Mouse (Mus musculus): ENCODE results near the gene Atrnl1. TPM values are rescaled to one million over a fixed set of nuclear protein-coding genes. Genes with fewer than 3 reads are reported as not detected.

The Atrnl1 gene
- polyA plus RNA-seq, 1 experiment from 2014 or later, result 5.5 TPM

- Histone ChIP-seq H3K4me2 (ENCODE audit: low read depth, low read length) (no peak overlapping the region), H3K27ac (ENCODE audit: low read length) (no peak overlapping the region), H3K27me3 (ENCODE audit: control insufficient read depth, insufficient read depth, low read length) (no peaks in the 10 kb centered on the region), H3K4me1 (ENCODE audit: control insufficient read depth, insufficient read depth, low read length) (no peaks in the 10 kb centered on the region), H3K9ac (ENCODE audit: low read length) (no peak overlapping the region), H3K4me3 (replicated peaks; ENCODE audit: low read length) (no peak overlapping the region), H3K9me3 (replicated peaks; ENCODE audit: control insufficient read depth, low read length) (no peaks in the 10 kb centered on the region), H3K36me3 (ENCODE audit: control insufficient read depth, insufficient read depth, low read length) (no peaks in the 10 kb centered on the region)
- WGBS, result 48% methylated on average over 2 of the region's 2 CpGs
- no peak for ATAC-seq (ENCODE audit: insufficient read depth, low FRiP score)
Observed at GRCm38 (mm10) chr19:57767051-57767450, 156.2 kb downstream of the Atrnl1 start.

- H3K4me3 ChIP-seq (replicated peaks; ENCODE audit: low read length), result no peak overlapping the region
- no peaks in the 10 kb centered on the region for H3K36me3 ChIP-seq (ENCODE audit: control insufficient read depth, insufficient read depth, low read length)
- H3K4me1 ChIP-seq (ENCODE audit: control insufficient read depth, insufficient read depth, low read length), result no peaks in the 10 kb centered on the region
- no peak overlapping the region for H3K4me2 ChIP-seq (ENCODE audit: low read depth, low read length)
- H3K27me3 ChIP-seq (ENCODE audit: control insufficient read depth, insufficient read depth, low read length), result no peaks in the 10 kb centered on the region
- no peaks in the 10 kb centered on the region for H3K9me3 ChIP-seq (replicated peaks; ENCODE audit: control insufficient read depth, low read length)
- ATAC-seq (ENCODE audit: insufficient read depth, low FRiP score), result no peak
- H3K9ac ChIP-seq (ENCODE audit: low read length), result no peak overlapping the region
- 92% methylated on average over 11 of the region's 11 CpGs for WGBS
- H3K27ac ChIP-seq (ENCODE audit: low read length), result no peak overlapping the region
Observed at GRCm38 (mm10) chr19:57768661-57769060, 157.8 kb downstream of the Atrnl1 start.

GRCm38 (mm10) chr19:57782366-57783089 is 171.7 kb downstream of the Atrnl1 start:
- H3K4me3 ChIP-seq (replicated peaks; ENCODE audit: low read length), result no peak overlapping the region
- no peak overlapping the region for H3K9ac ChIP-seq (ENCODE audit: low read length)
- no peak for ATAC-seq (ENCODE audit: insufficient read depth, low FRiP score)
- H3K27ac ChIP-seq (ENCODE audit: low read length), result no peak overlapping the region
- H3K4me1 ChIP-seq (ENCODE audit: control insufficient read depth, insufficient read depth, low read length), result no peaks in the 10 kb centered on the region
- no peaks in the 10 kb centered on the region for H3K27me3 ChIP-seq (ENCODE audit: control insufficient read depth, insufficient read depth, low read length)
- 91% methylated on average over 3 of the region's 3 CpGs for WGBS
- no peaks in the 10 kb centered on the region for H3K36me3 ChIP-seq (ENCODE audit: control insufficient read depth, insufficient read depth, low read length)
- H3K4me2 ChIP-seq (ENCODE audit: low read depth, low read length), result no peak overlapping the region
- H3K9me3 ChIP-seq (replicated peaks; ENCODE audit: control insufficient read depth, low read length), result no peaks in the 10 kb centered on the region

- H3K36me3 ChIP-seq (ENCODE audit: control insufficient read depth, insufficient read depth, low read length), result no peaks in the 10 kb centered on the region
- no peak overlapping the region for H3K4me3 ChIP-seq (replicated peaks; ENCODE audit: low read length)
- no peak overlapping the region for H3K4me2 ChIP-seq (ENCODE audit: low read depth, low read length)
- no peaks in the 10 kb centered on the region for H3K27me3 ChIP-seq (ENCODE audit: control insufficient read depth, insufficient read depth, low read length)
- 76% methylated on average over 5 of the region's 5 CpGs for WGBS
- H3K27ac ChIP-seq (ENCODE audit: low read length), result no peak overlapping the region
- no peak overlapping the region for H3K9ac ChIP-seq (ENCODE audit: low read length)
- H3K9me3 ChIP-seq (replicated peaks; ENCODE audit: control insufficient read depth, low read length), result no peaks in the 10 kb centered on the region
- ATAC-seq (ENCODE audit: insufficient read depth, low FRiP score), result no peak
- H3K4me1 ChIP-seq (ENCODE audit: control insufficient read depth, insufficient read depth, low read length), result no peaks in the 10 kb centered on the region
Observed at GRCm38 (mm10) chr19:57786699-57787098, 175.9 kb downstream of the Atrnl1 start.

GRCm38 (mm10) chr19:57802207-57802606 is 191.4 kb downstream of the Atrnl1 start:
- Histone ChIP-seq H3K4me3 (replicated peaks; ENCODE audit: low read length) (no peak overlapping the region), H3K27me3 (ENCODE audit: control insufficient read depth, insufficient read depth, low read length) (no peaks in the 10 kb centered on the region), H3K36me3 (ENCODE audit: control insufficient read depth, insufficient read depth, low read length) (no peaks in the 10 kb centered on the region), H3K27ac (ENCODE audit: low read length) (no peak overlapping the region), H3K9me3 (replicated peaks; ENCODE audit: control insufficient read depth, low read length) (no peaks in the 10 kb centered on the region), H3K4me1 (ENCODE audit: control insufficient read depth, insufficient read depth, low read length) (0 out of 2 replicates have a peak, but pooled peaks cover 3% of the 10 kb centered on the region), H3K9ac (ENCODE audit: low read length) (no peak overlapping the region), H3K4me2 (ENCODE audit: low read depth, low read length) (no peak overlapping the region)
- ATAC-seq (ENCODE audit: insufficient read depth, low FRiP score), result no peak
- 61% methylated on average over 9 of the region's 9 CpGs for WGBS

GRCm38 (mm10) chr19:57802771-57803482 is 192.1 kb downstream of the Atrnl1 start:
- Histone ChIP-seq H3K9ac (ENCODE audit: low read length) (no peak overlapping the region), H3K27ac (ENCODE audit: low read length) (peak overlapping the region; percentile 9; the same call in 1 of the 2 replicates), H3K4me1 (ENCODE audit: control insufficient read depth, insufficient read depth, low read length) (0 out of 2 replicates have a peak, but pooled peaks cover 3% of the 10 kb centered on the region), H3K36me3 (ENCODE audit: control insufficient read depth, insufficient read depth, low read length) (no peaks in the 10 kb centered on the region), H3K4me3 (replicated peaks; ENCODE audit: low read length) (no peak overlapping the region), H3K9me3 (replicated peaks; ENCODE audit: control insufficient read depth, low read length) (no peaks in the 10 kb centered on the region), H3K4me2 (ENCODE audit: low read depth, low read length) (no peak overlapping the region), H3K27me3 (ENCODE audit: control insufficient read depth, insufficient read depth, low read length) (no peaks in the 10 kb centered on the region)
- 56% methylated on average over 14 of the region's 14 CpGs for WGBS
- ATAC-seq (ENCODE audit: insufficient read depth, low FRiP score), result no peak

- no peak overlapping the region for H3K4me2 ChIP-seq (ENCODE audit: low read depth, low read length)
- WGBS, result 32% methylated on average over 3 of the region's 3 CpGs
Observed at GRCm38 (mm10) chr19:57803483-57803820, 192.6 kb downstream of the Atrnl1 start.

GRCm38 (mm10) chr19:57808363-57808762 is 197.5 kb downstream of the Atrnl1 start:
- H3K4me2 ChIP-seq (ENCODE audit: low read depth, low read length), result no peak overlapping the region
- no peaks in the 10 kb centered on the region for H3K36me3 ChIP-seq (ENCODE audit: control insufficient read depth, insufficient read depth, low read length)
- H3K27me3 ChIP-seq (ENCODE audit: control insufficient read depth, insufficient read depth, low read length), result no peaks in the 10 kb centered on the region
- no peak overlapping the region for H3K27ac ChIP-seq (ENCODE audit: low read length)
- no peaks in the 10 kb centered on the region for H3K4me1 ChIP-seq (ENCODE audit: control insufficient read depth, insufficient read depth, low read length)
- H3K9ac ChIP-seq (ENCODE audit: low read length), result no peak overlapping the region
- no peaks in the 10 kb centered on the region for H3K9me3 ChIP-seq (replicated peaks; ENCODE audit: control insufficient read depth, low read length)
- 88% methylated on average over 2 of the region's 2 CpGs for WGBS
- no peak overlapping the region for H3K4me3 ChIP-seq (replicated peaks; ENCODE audit: low read length)
- ATAC-seq (ENCODE audit: insufficient read depth, low FRiP score), result no peak

More at GRCm38 (mm10) chr19:57803483-57803820, 192.6 kb downstream of the Atrnl1 start:
- 0 out of 2 replicates have a peak overlapping the region, but pooled peaks have one; percentile 9 for H3K27ac ChIP-seq (ENCODE audit: low read length)
- H3K36me3 ChIP-seq (ENCODE audit: control insufficient read depth, insufficient read depth, low read length), result no peaks in the 10 kb centered on the region
- H3K9ac ChIP-seq (ENCODE audit: low read length), result no peak overlapping the region
- H3K27me3 ChIP-seq (ENCODE audit: control insufficient read depth, insufficient read depth, low read length), result no peaks in the 10 kb centered on the region
- H3K9me3 ChIP-seq (replicated peaks; ENCODE audit: control insufficient read depth, low read length), result no peaks in the 10 kb centered on the region
- H3K4me3 ChIP-seq (replicated peaks; ENCODE audit: low read length), result no peak overlapping the region
- no peak for ATAC-seq (ENCODE audit: insufficient read depth, low FRiP score)
- H3K4me1 ChIP-seq (ENCODE audit: control insufficient read depth, insufficient read depth, low read length), result 0 out of 2 replicates have a peak, but pooled peaks cover 3% of the 10 kb centered on the region

- H3K9ac ChIP-seq (ENCODE audit: low read length), result no peak overlapping the region
- no peaks in the 10 kb centered on the region for H3K9me3 ChIP-seq (replicated peaks; ENCODE audit: control insufficient read depth, low read length)
- no peak overlapping the region for H3K4me2 ChIP-seq (ENCODE audit: low read depth, low read length)
- H3K36me3 ChIP-seq (ENCODE audit: control insufficient read depth, insufficient read depth, low read length), result no peaks in the 10 kb centered on the region
- H3K27ac ChIP-seq (ENCODE audit: low read length), result no peak overlapping the region
- WGBS, result 81% methylated on average over 6 of the region's 6 CpGs
- no peak for ATAC-seq (ENCODE audit: insufficient read depth, low FRiP score)
- no peaks in the 10 kb centered on the region for H3K4me1 ChIP-seq (ENCODE audit: control insufficient read depth, insufficient read depth, low read length)
- no peaks in the 10 kb centered on the region for H3K27me3 ChIP-seq (ENCODE audit: control insufficient read depth, insufficient read depth, low read length)
- H3K4me3 ChIP-seq (replicated peaks; ENCODE audit: low read length), result no peak overlapping the region
Observed at GRCm38 (mm10) chr19:57814291-57814690, 203.5 kb downstream of the Atrnl1 start.
